Mouse (Mus musculus) testis, adult 2 months (tissue): Measurements from ENCODE around the gene Dscam.

Experiments used
- CTCF ChIP-seq: fragments of 200-500 bp; IDR thresholded peaks from 2 replicates; pipeline ENCODE4 v1.5.1; 2012; ENCODE audit warnings: low read depth, mild to moderate bottlenecking, inconsistent platforms, low read length, moderate library complexity; ENCODE audit not compliant: control insufficient read depth, insufficient read depth, insufficient replicate concordance
- POLR2A ChIP-seq: fragments of 200-500 bp; IDR thresholded peaks from 2 replicates; pipeline ENCODE4 v1.6.1; 2012; ENCODE audit warnings: low read depth, mild to moderate bottlenecking, inconsistent platforms, low read length, moderate library complexity; ENCODE audit not compliant: control insufficient read depth

DNA sequence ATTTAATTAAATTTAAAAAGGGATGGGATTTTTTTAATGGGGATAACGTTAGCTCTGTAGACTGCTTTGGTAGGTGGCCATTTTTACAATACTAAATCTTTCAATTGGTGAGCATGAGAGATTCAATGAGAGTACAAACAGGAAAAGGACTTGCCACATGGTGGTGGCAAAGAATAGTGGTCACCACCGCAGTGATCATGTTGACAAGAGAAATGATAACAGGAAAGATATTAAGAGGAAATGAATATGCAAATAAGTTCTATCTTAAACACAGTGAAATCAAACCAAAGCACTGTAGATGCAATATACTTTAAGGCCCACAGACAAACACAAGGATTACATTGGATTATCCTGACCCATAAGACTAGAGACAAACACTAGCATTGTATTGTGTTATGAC, 24.1 kb upstream of the Dscam start:
- TF ChIP-seq CTCF (no peak), POLR2A (no peak)
